Mouse (Mus musculus): Measurements from ENCODE around the gene Cyfip1. TPM values are rescaled to one million over a fixed set of nuclear protein-coding genes. Genes with fewer than 3 reads are reported as not detected.

Gene Cyfip1
- total and polyA plus RNA-seq, 3 experiments = 17.2 to 36.1 (median 33.8) TPM

DNA sequence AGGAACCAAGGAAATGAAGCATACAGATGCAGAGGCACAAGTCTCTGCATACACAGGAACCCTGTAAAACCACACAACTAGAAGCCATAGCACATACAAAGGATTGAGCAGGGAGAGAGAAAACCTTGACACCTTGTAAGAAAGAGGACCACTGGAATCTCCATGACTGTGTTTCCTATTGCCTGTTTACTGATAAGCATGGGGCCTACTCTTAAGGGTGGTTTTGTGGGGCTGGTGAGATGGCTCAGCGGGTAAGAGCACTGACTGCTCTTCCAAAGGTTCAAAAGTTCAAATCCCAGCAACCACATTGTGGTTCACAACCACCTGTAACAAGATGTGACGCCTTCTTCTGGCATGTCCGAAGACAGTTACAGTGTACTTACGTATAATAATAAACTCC lies 85.7 kb downstream of the Cyfip1 start:
- WGBS = 91% methylated on average over 4 of the region's 4 CpGs
- no peak for DNase-seq
- Histone ChIP-seq H3K27me3 (ENCODE audit: control insufficient read depth, insufficient read depth, low read length) (no peaks in the 10 kb centered on the region), H3K9ac (ENCODE audit: low read depth, low read length) (no peak overlapping the region), H3K4me3 (no peak overlapping the region), H3K4me1 (ENCODE audit: control insufficient read depth, insufficient read depth, low read length) (no peaks in the 10 kb centered on the region), H3K36me3 (ENCODE audit: control insufficient read depth, insufficient read depth, low read length) (peaks cover 2% of the 10 kb centered on the region), H3K79me2 (replicated peaks; ENCODE audit: control insufficient read depth, insufficient read depth, low read length) (no peaks in the 10 kb centered on the region), H3K27ac (no peak overlapping the region)
- no peak for TF ChIP-seq POLR2A (IDR thresholded peaks at IDR 0.05; ENCODE audit: insufficient read depth, low read depth, low read length)
- TF ChIP-seq EP300 (IDR thresholded peaks at IDR 0.05; ENCODE audit: insufficient read depth, low read depth, low read length) = no peak
- intact Hi-C loops (cut with DNase I) = no loop called here

DNA sequence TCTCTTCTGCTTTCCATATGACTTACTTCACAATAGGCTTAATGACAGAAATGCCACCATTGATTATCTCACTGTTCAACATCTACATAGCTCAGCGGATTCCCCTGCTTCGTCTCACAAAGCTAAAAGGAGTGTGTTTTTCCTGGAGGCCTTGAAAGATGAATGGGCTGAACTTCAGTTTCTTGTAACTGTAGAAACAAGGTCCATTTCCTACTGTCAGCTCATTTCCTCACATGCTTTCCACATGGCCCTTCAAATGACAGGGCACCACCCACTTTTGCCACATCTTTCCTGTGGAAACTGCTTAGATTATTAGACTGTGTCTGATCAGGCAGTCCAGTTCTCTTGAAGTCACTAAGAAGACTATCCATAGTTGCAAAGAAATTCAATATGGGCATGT lies 87.1 kb downstream of the Cyfip1 start:
- DNase-seq = no peak
- no peaks in the 10 kb centered on the region for H3K27me3 ChIP-seq (ENCODE audit: control insufficient read depth, insufficient read depth, low read length)
- TF ChIP-seq EP300 (IDR thresholded peaks at IDR 0.05; ENCODE audit: insufficient read depth, low read depth, low read length) (no peak), CTCF (IDR thresholded peaks at IDR 0.05) (no peak), POLR2A (IDR thresholded peaks at IDR 0.05; ENCODE audit: insufficient read depth, low read depth, low read length) (no peak)
- H3K27ac ChIP-seq = no peak overlapping the region
- H3K4me1 ChIP-seq (ENCODE audit: control insufficient read depth, insufficient read depth, low read length) = no peaks in the 10 kb centered on the region
- 68% methylated on average over 2 of the region's 2 CpGs for WGBS
- H3K9ac ChIP-seq (ENCODE audit: low read depth, low read length) = no peak overlapping the region
- H3K79me2 ChIP-seq (replicated peaks; ENCODE audit: control insufficient read depth, insufficient read depth, low read length) = no peaks in the 10 kb centered on the region
- intact Hi-C loops (cut with DNase I) = no loop called here
- H3K36me3 ChIP-seq (ENCODE audit: control insufficient read depth, insufficient read depth, low read length) = peaks cover 2% of the 10 kb centered on the region
- H3K4me3 ChIP-seq = no peak overlapping the region

DNA sequence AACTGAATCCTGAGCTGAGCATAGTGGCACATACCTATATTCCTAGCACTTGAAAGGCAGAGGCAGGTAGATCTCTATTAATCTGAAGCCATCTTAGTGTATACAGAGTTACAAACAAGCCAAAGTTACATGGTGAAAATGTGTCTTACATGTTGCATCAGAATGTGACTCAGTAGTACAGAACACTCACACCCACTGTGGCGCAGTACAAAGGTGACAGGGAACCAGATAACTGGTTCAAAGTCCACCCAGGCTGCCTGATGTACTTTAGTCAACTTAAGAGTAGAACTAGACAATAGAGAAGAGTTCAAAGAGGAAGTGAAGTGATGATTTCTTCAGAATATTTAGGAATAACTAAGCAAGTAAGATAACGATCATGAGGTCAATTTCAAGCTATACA lies 93.5 kb downstream of the Cyfip1 start:
- no peak overlapping the region for H3K9ac ChIP-seq (ENCODE audit: low read depth, low read length)
- WGBS = 93% methylated on average over 2 of the region's 2 CpGs
- intact Hi-C loops (cut with DNase I) = loop anchor here (10.0 kb wide), 1 partner anchor 270 kb away; no protein-coding TSS in a partner anchor
- no peaks in the 10 kb centered on the region for H3K79me2 ChIP-seq (replicated peaks; ENCODE audit: control insufficient read depth, insufficient read depth, low read length)
- H3K36me3 ChIP-seq (ENCODE audit: control insufficient read depth, insufficient read depth, low read length) = no peaks in the 10 kb centered on the region
- no peak for TF ChIP-seq CTCF (IDR thresholded peaks at IDR 0.05)
- TF ChIP-seq POLR2A (IDR thresholded peaks at IDR 0.05; ENCODE audit: insufficient read depth, low read depth, low read length) = no peak
- no peak for TF ChIP-seq EP300 (IDR thresholded peaks at IDR 0.05; ENCODE audit: insufficient read depth, low read depth, low read length)
- no peak for DNase-seq
- H3K27me3 ChIP-seq (ENCODE audit: control insufficient read depth, insufficient read depth, low read length) = no peaks in the 10 kb centered on the region
- no peak overlapping the region for H3K4me3 ChIP-seq
- no peaks in the 10 kb centered on the region for H3K4me1 ChIP-seq (ENCODE audit: control insufficient read depth, insufficient read depth, low read length)
- no peak overlapping the region for H3K27ac ChIP-seq

GRCm38 (mm10) chr7:55938341-55938740 lies 96.8 kb downstream of the Cyfip1 start:
- H3K27me3 ChIP-seq (ENCODE audit: control insufficient read depth, insufficient read depth, low read length) = no peaks in the 10 kb centered on the region

DNA sequence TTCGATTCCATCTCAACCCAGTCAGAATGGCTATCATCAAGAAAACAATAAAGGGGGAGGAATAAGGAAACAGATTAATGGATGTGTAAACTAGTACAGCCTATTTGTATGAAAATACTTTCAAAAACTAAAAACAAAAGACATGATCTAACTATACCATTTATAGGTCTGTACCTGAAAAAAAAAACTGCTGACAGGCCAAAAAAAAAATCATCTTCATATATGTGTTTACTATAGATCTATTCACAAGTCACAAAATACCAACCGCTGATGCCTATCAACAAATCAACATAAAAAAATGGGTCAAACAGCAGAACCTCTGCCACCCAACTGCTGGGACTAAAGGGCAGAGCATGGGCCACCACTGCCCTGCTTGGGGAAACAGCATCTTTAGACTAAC lies 114.5 kb downstream of the Cyfip1 start:
- H3K4me3 ChIP-seq = no peak overlapping the region
- H3K4me1 ChIP-seq (ENCODE audit: control insufficient read depth, insufficient read depth, low read length) = no peaks in the 10 kb centered on the region; the same call in 1 of the 2 replicates
- H3K27me3 ChIP-seq (ENCODE audit: control insufficient read depth, insufficient read depth, low read length) = no peaks in the 10 kb centered on the region
- 96% methylated on average over 2 of the region's 2 CpGs for WGBS
- H3K9ac ChIP-seq (ENCODE audit: low read depth, low read length) = no peak overlapping the region
- DNase-seq = no peak
- intact Hi-C loops (cut with DNase I) = no loop called here
- H3K27ac ChIP-seq = no peak overlapping the region
- TF ChIP-seq CTCF (IDR thresholded peaks at IDR 0.05) (no peak), POLR2A (IDR thresholded peaks at IDR 0.05; ENCODE audit: insufficient read depth, low read depth, low read length) (no peak), EP300 (IDR thresholded peaks at IDR 0.05; ENCODE audit: insufficient read depth, low read depth, low read length) (no peak)
- peaks cover 3% of the 10 kb centered on the region for H3K36me3 ChIP-seq (ENCODE audit: control insufficient read depth, insufficient read depth, low read length)
- H3K79me2 ChIP-seq (replicated peaks; ENCODE audit: control insufficient read depth, insufficient read depth, low read length) = peaks cover 5% of the 10 kb centered on the region

More at GRCm38 (mm10) chr7:55938341-55938740, 96.8 kb downstream of the Cyfip1 start:
- H3K79me2 ChIP-seq (replicated peaks; ENCODE audit: control insufficient read depth, insufficient read depth, low read length) = no peaks in the 10 kb centered on the region
- DNase-seq = no peak
- no peak overlapping the region for H3K4me3 ChIP-seq
- WGBS = 73% methylated on average over 4 of the region's 4 CpGs
- TF ChIP-seq CTCF (IDR thresholded peaks at IDR 0.05) = no peak
- TF ChIP-seq EP300 (IDR thresholded peaks at IDR 0.05; ENCODE audit: insufficient read depth, low read depth, low read length) = no peak
- no peak for TF ChIP-seq POLR2A (IDR thresholded peaks at IDR 0.05; ENCODE audit: insufficient read depth, low read depth, low read length)
- no peaks in the 10 kb centered on the region for H3K36me3 ChIP-seq (ENCODE audit: control insufficient read depth, insufficient read depth, low read length)
- no peaks in the 10 kb centered on the region for H3K4me1 ChIP-seq (ENCODE audit: control insufficient read depth, insufficient read depth, low read length)
- H3K27ac ChIP-seq = no peak overlapping the region
- intact Hi-C loops (cut with DNase I) = loop anchor here (10.0 kb wide), 1 partner anchor 266 kb away; no protein-coding TSS in a partner anchor
- no peak overlapping the region for H3K9ac ChIP-seq (ENCODE audit: low read depth, low read length)

GRCm38 (mm10) chr7:55957178-55957577 lies 115.6 kb downstream of the Cyfip1 start:
- no peak overlapping the region for H3K27ac ChIP-seq
- DNase-seq = no peak
- TF ChIP-seq EP300 (IDR thresholded peaks at IDR 0.05; ENCODE audit: insufficient read depth, low read depth, low read length) (no peak), CTCF (IDR thresholded peaks at IDR 0.05) (no peak), POLR2A (IDR thresholded peaks at IDR 0.05; ENCODE audit: insufficient read depth, low read depth, low read length) (no peak)
- H3K79me2 ChIP-seq (replicated peaks; ENCODE audit: control insufficient read depth, insufficient read depth, low read length) = peaks cover 5% of the 10 kb centered on the region
- no peak overlapping the region for H3K9ac ChIP-seq (ENCODE audit: low read depth, low read length)
- no peaks in the 10 kb centered on the region; the same call in 1 of the 2 replicates for H3K4me1 ChIP-seq (ENCODE audit: control insufficient read depth, insufficient read depth, low read length)
- WGBS = 86% methylated on average over 3 of the region's 3 CpGs
- no peak overlapping the region for H3K4me3 ChIP-seq
- intact Hi-C loops (cut with DNase I) = no loop called here
- no peaks in the 10 kb centered on the region for H3K27me3 ChIP-seq (ENCODE audit: control insufficient read depth, insufficient read depth, low read length)
- peaks cover 3% of the 10 kb centered on the region for H3K36me3 ChIP-seq (ENCODE audit: control insufficient read depth, insufficient read depth, low read length)

Measured in heart, adult 2 months (tissue).